Comparison of ENCODE assay signal across 10 mouse cellular contexts in genomic region chr3:154806626-154807025, GRCm38 (mm10).
DNase-seq lines count a peak whose midpoint lies in the region; ATAC-seq and TF ChIP-seq lines count a peak whose summit lies in the region.
"Had no signal": no experiment of that assay in that cellular context is flagged by ENCODE, and none has a peak within 500 bp of the region (broad histone marks: within the 10 kb centered on the region; RNA-seq: fewer than 3 reads in every experiment).

No protein-coding gene starts in this region.

- intact Hi-C loops in left cerebral cortex, postnatal 10 days (cut with DNase I), result no loop called here

- H3K9ac ChIP-seq in kidney, postnatal 0 days (ENCODE audit: low read depth, low read length), result no peak overlapping the region
- H3K9ac ChIP-seq in midbrain, postnatal 0 days (replicated peaks; ENCODE audit: low read length, poor library complexity, severe bottlenecking), result no peak overlapping the region
- H3K9ac ChIP-seq: embryonic facial prominence, embryonic 13.5 days; liver, embryonic 15.5 days had no signal

- H3K4me3 ChIP-seq in kidney, postnatal 0 days (replicated peaks; ENCODE audit: low read depth, low read length), result no peak overlapping the region
- no peak overlapping the region for H3K4me3 ChIP-seq in midbrain, postnatal 0 days (ENCODE audit: low read depth, low read length)
- H3K4me3 ChIP-seq: embryonic facial prominence, embryonic 13.5 days; liver, embryonic 15.5 days had no signal

- no peak for ATAC-seq in kidney, postnatal 0 days (replicated peaks; ENCODE audit: low FRiP score, low read depth)
- peak; percentile 66 for ATAC-seq in midbrain, postnatal 0 days (ENCODE audit: low FRiP score)
- no peak for ATAC-seq in CD4-positive, CD25-positive, alpha-beta regulatory T cell, adult 4 months
- no peak for ATAC-seq in megakaryocyte, adult 5-6 weeks (ENCODE audit: poor library complexity, severe bottlenecking)

- no peaks in the 10 kb centered on the region for H3K4me1 ChIP-seq in kidney, postnatal 0 days (replicated peaks; ENCODE audit: insufficient read depth, low read length)
- H3K4me1 ChIP-seq in midbrain, postnatal 0 days (ENCODE audit: insufficient read depth, low read length), result peaks cover 8% of the 10 kb centered on the region; the same call in 1 of the 2 replicates
- H3K4me1 ChIP-seq: liver, embryonic 15.5 days had no signal

- DNase-seq in kidney, postnatal 0 days (ENCODE audit: low spot score), result peak; percentile 64
- DNase-seq in kidney, adult 18-20 months, result no peak
- DNase-seq in frontal cortex, postnatal 36 days (ENCODE audit: low spot score in 2 of 2), result peak; percentile 48 to 74
- DNase-seq in left cerebral cortex, postnatal 10 days (ENCODE audit: extremely low spot score in 1 of 2, low spot score in 2 of 2), result peak; percentile 63 to 64
- peak; percentile 66 for DNase-seq in midbrain, postnatal 0 days (ENCODE audit: low spot score)
- DNase-seq in thymus, postnatal 10 days (ENCODE audit: low spot score in 2 of 2), result no peak

- no peak for TF ChIP-seq CTCF in kidney, postnatal 0 days (IDR thresholded peaks at IDR 0.05; ENCODE audit: low read depth)
- no peak for TF ChIP-seq CTCF in midbrain, postnatal 0 days (IDR thresholded peaks at IDR 0.05)

- no peak overlapping the region for H3K4me2 ChIP-seq in kidney, postnatal 0 days (ENCODE audit: low read length)
- H3K4me2 ChIP-seq in midbrain, postnatal 0 days (ENCODE audit: low read depth, low read length, poor library complexity, severe bottlenecking), result no peak overlapping the region
- H3K4me2 ChIP-seq: embryonic facial prominence, embryonic 13.5 days; liver, embryonic 15.5 days had no signal

- no peak overlapping the region for H3K27ac ChIP-seq in kidney, postnatal 0 days
- H3K27ac ChIP-seq in midbrain, postnatal 0 days (ENCODE audit: low read depth, low read length), result peak overlapping the region; percentile 68
- H3K27ac ChIP-seq: embryonic facial prominence, embryonic 13.5 days; liver, embryonic 15.5 days had no signal

- 8% methylated on average over 7 of the region's 7 CpGs for WGBS in kidney, postnatal 0 days
- 3% methylated on average over 7 of the region's 7 CpGs for WGBS in midbrain, postnatal 0 days

- no peaks in the 10 kb centered on the region for H3K36me3 ChIP-seq in kidney, postnatal 0 days (ENCODE audit: insufficient read depth, low read length)
- no peaks in the 10 kb centered on the region for H3K36me3 ChIP-seq in midbrain, postnatal 0 days (ENCODE audit: insufficient read depth, low read length)
- H3K36me3 ChIP-seq: embryonic facial prominence, embryonic 13.5 days; liver, embryonic 15.5 days had no signal

- H3K9me3 ChIP-seq in kidney, postnatal 0 days (replicated peaks; ENCODE audit: low read length), result no peaks in the 10 kb centered on the region
- no peaks in the 10 kb centered on the region for H3K9me3 ChIP-seq in midbrain, postnatal 0 days (ENCODE audit: low read length)
- H3K9me3 ChIP-seq: embryonic facial prominence, embryonic 13.5 days; liver, embryonic 15.5 days had no signal

- H3K27me3 ChIP-seq in kidney, postnatal 0 days (ENCODE audit: insufficient read depth, low read length), result no peaks in the 10 kb centered on the region
- no peaks in the 10 kb centered on the region for H3K27me3 ChIP-seq in midbrain, postnatal 0 days (ENCODE audit: insufficient read depth, low read length)
- H3K27me3 ChIP-seq: embryonic facial prominence, embryonic 13.5 days; liver, embryonic 15.5 days had no signal

Comparison
In these comparisons a context has a peak if more than half of its experiments do, and no peak if none do; other contexts are left out.
1. DNase-seq: peak in kidney, postnatal 0 days (single experiment), frontal cortex, postnatal 36 days (2 of 2), left cerebral cortex, postnatal 10 days (2 of 2) and midbrain, postnatal 0 days (single experiment); none in kidney, adult 18-20 months (single experiment) and thymus, postnatal 10 days (0 of 2).